Mouse (Mus musculus) MEL (cell line): ENCODE measurements at regions not wholly inside any gene's neighbourhood (a gene's known extent, or its start where the extent isn't known, plus 50 kb on each side); places are given as distances from the start of the nearest gene placed in this dataset.

Source experiments
- DNase-seq: peaks from one replicate; pipeline ENCODE4 v3.0.0; 2011; ENCODE audit warnings: low read depth, low spot score
- H3K27ac ChIP-seq: 2 replicates; pipeline ENCODE4 v1.5.1; 2012; ENCODE audit warnings: low read depth, mild to moderate bottlenecking, control low read depth, low read length, moderate library complexity; ENCODE audit not compliant: control insufficient read depth
- H3K27me3 ChIP-seq, 2 experiments: fragments of 150-350 bp in 1 of 2; sonication (generic) in 1 of 2; 2 replicates each; pipeline ENCODE4 v1.6.1; 2012; ENCODE audit warnings: low read length in 2 of 2, mild to moderate bottlenecking in 2 of 2, improper control_type of control experiment in 1 of 2, moderate library complexity in 1 of 2; ENCODE audit not compliant: insufficient read depth in 2 of 2, control insufficient read depth in 1 of 2
- H3K36me3 ChIP-seq, 2 experiments: 2 replicates each; pipeline ENCODE4 v1.6.1; 2012 to 2014; ENCODE audit warnings: low read length in 2 of 2, improper control_type of control experiment in 1 of 2, inconsistent platforms in 1 of 2, mild to moderate bottlenecking in 1 of 2; ENCODE audit not compliant: insufficient read depth in 2 of 2, control insufficient read depth in 1 of 2
- H3K4me1 ChIP-seq, 2 experiments: fragments of 150-350 bp in 1 of 2; sonication (generic) in 1 of 2; 2 replicates each; pipeline ENCODE4 v1.6.1; 2012; ENCODE audit warnings: low read length in 2 of 2, improper control_type of control experiment in 1 of 2, mild to moderate bottlenecking in 1 of 2; ENCODE audit not compliant: insufficient read depth in 2 of 2, control insufficient read depth in 1 of 2
- H3K4me3 ChIP-seq, 2 experiments: fragments of 150-350 bp in 1 of 2; sonication (generic) in 1 of 2; 2 replicates each; pipeline ENCODE4 v1.5.1; 2012; ENCODE audit warnings: low read depth in 2 of 2, low read length in 2 of 2, mild to moderate bottlenecking in 2 of 2, moderate library complexity in 2 of 2, control low read depth in 1 of 2, improper control_type of control experiment in 1 of 2; ENCODE audit not compliant: control insufficient read depth in 1 of 2, insufficient read depth in 1 of 2
- H3K79me2 ChIP-seq: 2 replicates; pipeline ENCODE4 v1.6.1; 2012; ENCODE audit warnings: mild to moderate bottlenecking, low read length, moderate library complexity; ENCODE audit not compliant: control insufficient read depth, poor library complexity, insufficient read depth
- H3K9ac ChIP-seq: 2 replicates; pipeline ENCODE4 v1.6.1; 2012; ENCODE audit warnings: low read depth, mild to moderate bottlenecking, control low read depth, low read length, moderate library complexity; ENCODE audit not compliant: control insufficient read depth, poor library complexity, severe bottlenecking
- H3K9me3 ChIP-seq: fragments of 150-350 bp; sonication (generic); replicated peaks from 2 replicates; pipeline ENCODE4 v1.6.1; 2012; ENCODE audit warnings: mild to moderate bottlenecking, low read length, improper control_type of control experiment, moderate library complexity; ENCODE audit not compliant: insufficient read depth
- CTCF ChIP-seq, 3 experiments: IDR thresholded peaks in 2 of 3; conservative IDR thresholded peaks in 1 of 3; 2 replicates each; pipeline ENCODE4 v1.5.1; 2011 to 2012; ENCODE audit warnings: low read length in 3 of 3, low read depth in 2 of 3, mild to moderate bottlenecking in 2 of 3, improper control_type of control experiment in 1 of 3, inconsistent platforms in 1 of 3, mixed read lengths in 1 of 3, moderate library complexity in 1 of 3; ENCODE audit not compliant: control insufficient read depth in 1 of 3, insufficient read depth in 1 of 3, poor library complexity in 1 of 3, severe bottlenecking in 1 of 3
- GATA1 ChIP-seq: IDR thresholded peaks from 2 replicates; pipeline ENCODE4 v1.6.1; 2011; ENCODE audit warnings: low read depth, low read length, improper control_type of control experiment
- JUND ChIP-seq: IDR thresholded peaks from 2 replicates; pipeline ENCODE4 v1.6.1; 2011; ENCODE audit warnings: low read depth, mild to moderate bottlenecking, improper control_type of control experiment, low read length
- MAFK ChIP-seq: IDR thresholded peaks from 2 replicates; pipeline ENCODE4 v1.6.1; 2011; ENCODE audit warnings: low read depth, mild to moderate bottlenecking, low read length, improper control_type of control experiment, borderline replicate concordance
- MAZ ChIP-seq: IDR thresholded peaks from 2 replicates; pipeline ENCODE4 v1.6.1; 2012; ENCODE audit warnings: low read depth, mild to moderate bottlenecking, inconsistent platforms, low read length, improper control_type of control experiment
- MXI1 ChIP-seq: IDR thresholded peaks from 2 replicates; pipeline ENCODE4 v1.6.1; 2011; ENCODE audit warnings: mild to moderate bottlenecking, low read depth, low read length, improper control_type of control experiment
- MYB ChIP-seq: IDR thresholded peaks from 2 replicates; pipeline ENCODE4 v1.6.1; 2011; ENCODE audit warnings: mild to moderate bottlenecking, low read depth, low read length, improper control_type of control experiment
- MYC ChIP-seq: IDR thresholded peaks from 2 replicates; pipeline ENCODE4 v1.6.1; 2011; ENCODE audit warnings: low read depth, mild to moderate bottlenecking, low read length, improper control_type of control experiment, moderate library complexity
- NELFE ChIP-seq: IDR thresholded peaks from 2 replicates; pipeline ENCODE4 v1.6.1; 2011; ENCODE audit warnings: low read depth, low read length, improper control_type of control experiment
- NRF1 ChIP-seq: IDR thresholded peaks from 2 replicates; pipeline ENCODE4 v1.6.1; 2014; ENCODE audit warnings: low read depth, mild to moderate bottlenecking, inconsistent platforms, low read length, improper control_type of control experiment, moderate library complexity; ENCODE audit not compliant: poor library complexity, insufficient read depth, severe bottlenecking
- POLR2AphosphoS2 ChIP-seq: IDR thresholded peaks from 2 replicates; pipeline ENCODE4 v1.6.1; 2011; ENCODE audit warnings: low read length, improper control_type of control experiment
- RAD21 ChIP-seq: IDR thresholded peaks from 2 replicates; pipeline ENCODE4 v1.6.1; 2011; ENCODE audit warnings: mild to moderate bottlenecking, low read depth, low read length, improper control_type of control experiment
- RCOR1 ChIP-seq: IDR thresholded peaks from 2 replicates; pipeline ENCODE4 v1.6.1; 2012; ENCODE audit warnings: low read depth, mild to moderate bottlenecking, inconsistent platforms, low read length, improper control_type of control experiment
- SIN3A ChIP-seq: IDR thresholded peaks from 2 replicates; pipeline ENCODE4 v1.6.1; 2012; ENCODE audit warnings: low read length, improper control_type of control experiment, inconsistent platforms
- TAL1 ChIP-seq: IDR thresholded peaks from 2 replicates; pipeline ENCODE4 v1.6.1; 2012; ENCODE audit warnings: mild to moderate bottlenecking, inconsistent platforms, low read length, moderate library complexity, mixed read lengths
- TBP ChIP-seq: IDR thresholded peaks from 2 replicates; pipeline ENCODE4 v1.8.0; 2011; ENCODE audit warnings: low read depth, low read length, improper control_type of control experiment
- TCF12 ChIP-seq: IDR thresholded peaks from 2 replicates; pipeline ENCODE4 v1.6.1; 2014; ENCODE audit warnings: low read depth, mild to moderate bottlenecking, inconsistent platforms, low read length, improper control_type of control experiment, moderate library complexity
- USF1 ChIP-seq: IDR thresholded peaks from 2 replicates; pipeline ENCODE4 v1.6.1; 2014; ENCODE audit warnings: low read depth, mild to moderate bottlenecking, inconsistent platforms, low read length, improper control_type of control experiment, moderate library complexity
- USF2 ChIP-seq, 2 experiments: IDR thresholded peaks; 2 replicates each; pipeline ENCODE4 v1.6.1; 2011 to 2012; ENCODE audit warnings: improper control_type of control experiment in 2 of 2, low read length in 2 of 2, borderline replicate concordance in 1 of 2, inconsistent platforms in 1 of 2, low read depth in 1 of 2, mild to moderate bottlenecking in 1 of 2; ENCODE audit not compliant: insufficient read depth in 1 of 2
- ZNF384 ChIP-seq: IDR thresholded peaks from 2 replicates; pipeline ENCODE4 v1.6.1; 2012; ENCODE audit warnings: low read depth, mild to moderate bottlenecking, inconsistent platforms, low read length, improper control_type of control experiment

GRCm38 (mm10) chr6:76425120-76425519, 72.5 kb downstream of the Gm9008 start:
- Histone ChIP-seq H3K79me2 (no peaks in the 10 kb centered on the region), H3K4me1 (no peaks in the 10 kb centered on the region), H3K9ac (no peak overlapping the region), H3K36me3 (no peaks in the 10 kb centered on the region), H3K4me3 (no peak overlapping the region), H3K9me3 (no peaks in the 10 kb centered on the region), H3K27ac (no peak overlapping the region), H3K27me3 (no peaks in the 10 kb centered on the region)
- no peak for TF ChIP-seq NRF1
- no peak for TF ChIP-seq TCF12
- TF ChIP-seq RCOR1 = no peak
- no peak for TF ChIP-seq JUND
- TF ChIP-seq MXI1 = no peak
- no peak for TF ChIP-seq MAFK
- TF ChIP-seq RAD21 = no peak
- no peak for TF ChIP-seq CTCF (IDR thresholded peaks at IDR 0.05 in 2 of 3, conservative IDR thresholded peaks at IDR 0.05 in 1 of 3; ENCODE audit: control insufficient read depth in 1 of 3, insufficient read depth in 1 of 3, low read depth in 2 of 3, low read length in 3 of 3, poor library complexity in 1 of 3, severe bottlenecking in 1 of 3)
- no peak for TF ChIP-seq USF2 (IDR thresholded peaks at IDR 0.05; ENCODE audit: borderline replicate concordance in 1 of 2, insufficient read depth in 1 of 2, low read depth in 1 of 2, low read length in 2 of 2)
- no peak for TF ChIP-seq NELFE
- no peak for TF ChIP-seq MYC
- TF ChIP-seq ZNF384 = no peak
- no peak for TF ChIP-seq TBP
- no peak for TF ChIP-seq MYB
- no peak for DNase-seq

GRCm38 (mm10) chr6:76387462-76388049, 110.0 kb downstream of the Gm9008 start:
- no peak overlapping the region for H3K27ac ChIP-seq
- no peak for DNase-seq
- TF ChIP-seq POLR2AphosphoS2 (no peak), MYB (no peak), CTCF (IDR thresholded peaks at IDR 0.05 in 2 of 3, conservative IDR thresholded peaks at IDR 0.05 in 1 of 3; ENCODE audit: control insufficient read depth in 1 of 3, insufficient read depth in 1 of 3, low read depth in 2 of 3, low read length in 3 of 3, poor library complexity in 1 of 3, severe bottlenecking in 1 of 3) (no peak), RAD21 (no peak), USF2 (IDR thresholded peaks at IDR 0.05; ENCODE audit: borderline replicate concordance in 1 of 2, insufficient read depth in 1 of 2, low read depth in 1 of 2, low read length in 2 of 2) (no peak), USF1 (no peak), SIN3A (no peak), MYC (no peak), MAZ (no peak), GATA1 (no peak), NRF1 (no peak), JUND (no peak), TCF12 (no peak), ZNF384 (no peak), TAL1 (no peak)
- H3K4me3 ChIP-seq = no peak overlapping the region
- no peaks in the 10 kb centered on the region for H3K36me3 ChIP-seq
- no peaks in the 10 kb centered on the region for H3K9me3 ChIP-seq
- no peaks in the 10 kb centered on the region for H3K27me3 ChIP-seq
- no peaks in the 10 kb centered on the region for H3K79me2 ChIP-seq
- H3K9ac ChIP-seq = no peak overlapping the region
- no peaks in the 10 kb centered on the region for H3K4me1 ChIP-seq
